Mouse (Mus musculus) urinary bladder, adult 18-20 months (tissue): ENCODE data around the gene Ell3.
A peak's percentile ranks its signal among the peaks of the same experiment; 100 is the strongest.

Experiments
- DNase-seq, 2 experiments: peaks; one replicate each; pipeline ENCODE4 v3.0.0; 2022; ENCODE audit warnings: low spot score in 2 of 2, mixed read lengths in 2 of 2

Ell3 gene

GRCm38 (mm10) chr2:121448136-121448535 lies 4.1 kb upstream of the Ell3 start:
- no peak for DNase-seq

GRCm38 (mm10) chr2:121447006-121447405 lies 2.9 kb upstream of the Ell3 start:
- DNase-seq, result no peak

- no peak for DNase-seq
Observed at GRCm38 (mm10) chr2:121446506-121446905, 2.4 kb upstream of the Ell3 start.

- DNase-seq, result no peak
Observed at GRCm38 (mm10) chr2:121445117-121445516, 1.0 kb upstream of the Ell3 start.

GRCm38 (mm10) chr2:121443068-121443349 lies 1.1 kb downstream of the Ell3 start:
- DNase-seq, result no peak

GRCm38 (mm10) chr2:121442259-121443067 lies 1.6 kb downstream of the Ell3 start:
- DNase-seq, result peak; percentile 76

GRCm38 (mm10) chr2:121441800-121442199 lies 2.3 kb downstream of the Ell3 start:
- DNase-seq, result no peak

GRCm38 (mm10) chr2:121440834-121441605 lies 3.1 kb downstream of the Ell3 start:
- DNase-seq, result no peak

- DNase-seq, result no peak
Observed at GRCm38 (mm10) chr2:121439746-121440145, 4.3 kb downstream of the Ell3 start.

GRCm38 (mm10) chr2:121434854-121435253 lies 9.2 kb downstream of the Ell3 start:
- DNase-seq, result no peak

- DNase-seq, result no peak
Observed at GRCm38 (mm10) chr2:121425890-121426289, 18.2 kb downstream of the Ell3 start.

GRCm38 (mm10) chr2:121423166-121423565 lies 20.9 kb downstream of the Ell3 start:
- DNase-seq, result no peak

GRCm38 (mm10) chr2:121418476-121418875 lies 25.6 kb downstream of the Ell3 start:
- no peak for DNase-seq

- DNase-seq, result no peak
Observed at GRCm38 (mm10) chr2:121416356-121416755, 27.7 kb downstream of the Ell3 start.

GRCm38 (mm10) chr2:121415591-121415990 lies 28.5 kb downstream of the Ell3 start:
- no peak for DNase-seq

- DNase-seq, result no peak
Observed at GRCm38 (mm10) chr2:121415103-121415502, 29.0 kb downstream of the Ell3 start.

- DNase-seq, result peak in 1 of 2 experiments; percentile 41
Observed at GRCm38 (mm10) chr2:121414139-121414685, 29.9 kb downstream of the Ell3 start.

GRCm38 (mm10) chr2:121413387-121414042 lies 30.6 kb downstream of the Ell3 start, which contains the start of the genes Pdia3 and Catsper2:
TSS of gene Pdia3 (plus strand) at chr2:121413775.
TSS of gene Catsper2 (minus strand) at chr2:121413792.
- peak; percentile 89 to 96 for DNase-seq

- no peak for DNase-seq
Observed at GRCm38 (mm10) chr2:121412843-121413386, 31.2 kb downstream of the Ell3 start.

GRCm38 (mm10) chr2:121408160-121408559 lies 35.9 kb downstream of the Ell3 start:
- peak in 1 of 2 experiments; percentile 17 for DNase-seq

- DNase-seq, result no peak
Observed at GRCm38 (mm10) chr2:121403296-121403695, 40.8 kb downstream of the Ell3 start.

GRCm38 (mm10) chr2:121396624-121397023 lies 47.5 kb downstream of the Ell3 start:
- DNase-seq, result peak; percentile 33 to 72
